Mouse (Mus musculus) right cerebral cortex, postnatal 36 days (tissue): ENCODE data around the gene Gm11096.

Source experiments
- DNase-seq, 2 experiments: peaks; one replicate each; pipeline ENCODE4 v3.0.0; 2022; ENCODE audit warnings: low spot score in 2 of 2, mixed read lengths in 1 of 2

Gm11096 gene

DNA sequence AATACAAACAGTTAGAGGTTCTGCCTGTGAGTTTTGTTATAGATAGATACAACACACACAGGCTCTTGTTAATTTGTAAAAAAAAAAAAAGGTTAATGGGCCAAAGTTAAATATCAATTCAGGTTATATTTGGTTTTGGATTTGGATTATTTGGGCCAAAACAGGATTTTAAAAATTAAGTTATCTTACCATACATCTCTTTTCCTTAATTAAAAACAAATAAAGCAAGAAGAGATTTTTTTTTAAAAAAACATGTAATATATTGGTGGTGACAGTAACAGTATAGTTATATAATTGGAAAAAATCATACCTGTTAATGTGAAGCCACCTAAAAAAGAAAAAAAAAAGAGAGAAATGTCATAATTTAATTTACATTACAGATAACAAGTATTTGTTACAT, at the start of gene Gm11096:
TSS of gene Gm11096 (plus strand) at position 301 of the 400 bp plus-strand sequence.
- DNase-seq = no peak

GRCm38 (mm10) chr17:81393040-81393439, 48.5 kb upstream of the Gm11096 start:
- no peak for DNase-seq

DNA sequence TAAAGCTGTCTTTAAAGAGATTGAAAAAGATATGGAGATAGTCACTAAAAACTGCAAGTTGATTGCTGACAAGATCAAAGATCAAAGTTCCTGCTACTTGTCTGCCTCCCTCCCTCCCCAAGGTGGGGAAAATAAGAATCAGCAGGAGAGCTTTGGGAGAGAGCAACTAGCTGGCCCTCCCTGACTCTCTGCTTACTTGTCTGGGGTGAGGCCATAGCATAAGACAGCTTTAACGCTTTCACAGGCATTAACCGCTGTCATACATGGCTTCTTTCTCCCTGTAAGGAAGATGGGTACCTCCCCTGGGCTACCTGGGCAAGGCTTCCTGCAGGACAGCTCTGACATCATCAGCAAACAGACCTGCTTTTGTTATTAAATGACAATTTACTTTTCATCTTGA, 47.4 kb upstream of the Gm11096 start:
- no peak for DNase-seq

DNA sequence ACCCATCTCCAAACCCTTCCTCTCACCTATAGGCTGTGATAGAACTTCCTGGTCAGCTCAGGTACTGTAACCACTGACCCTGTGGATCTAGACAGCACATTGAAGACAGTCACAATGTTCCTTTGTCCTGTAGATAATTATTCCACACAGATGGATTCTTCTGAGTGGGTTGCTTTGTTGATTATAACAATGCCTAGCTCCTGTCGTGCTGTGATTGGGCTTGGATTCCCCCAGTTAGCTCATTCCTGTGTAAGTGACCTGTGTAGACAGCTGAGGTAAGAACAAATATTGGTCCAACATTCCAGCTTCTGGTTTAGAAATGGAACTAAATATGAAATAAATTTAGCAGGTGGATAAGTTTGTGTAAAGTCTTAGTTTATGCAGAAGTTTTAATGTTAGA, 44.1 kb upstream of the Gm11096 start:
- no peak for DNase-seq

GRCm38 (mm10) chr17:81400377-81400776, 41.2 kb upstream of the Gm11096 start:
- no peak for DNase-seq

- no peak for DNase-seq
Observed at GRCm38 (mm10) chr17:81402636-81403035, 38.9 kb upstream of the Gm11096 start.

DNA sequence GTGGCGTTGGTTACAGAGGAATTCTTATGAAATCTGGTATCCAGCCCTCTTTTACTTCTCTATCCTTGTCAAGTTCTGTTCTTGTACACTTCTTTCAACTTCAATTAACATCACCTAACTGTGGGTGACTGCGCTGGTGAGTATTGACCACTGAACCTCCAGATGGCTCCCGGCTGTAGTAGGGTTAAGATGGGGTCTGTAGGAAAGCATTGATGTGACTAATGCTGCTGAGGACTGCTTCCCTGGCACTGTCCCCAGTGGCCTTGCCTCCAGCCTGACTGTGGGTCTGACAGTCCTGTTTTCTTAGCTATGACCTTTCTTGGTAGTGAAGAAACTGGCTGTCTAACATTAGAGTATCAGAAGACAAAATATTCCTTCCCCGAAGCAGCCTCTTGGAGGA, 38.4 kb upstream of the Gm11096 start:
- DNase-seq = no peak

GRCm38 (mm10) chr17:81404225-81404624, 37.3 kb upstream of the Gm11096 start:
- no peak for DNase-seq

DNA sequence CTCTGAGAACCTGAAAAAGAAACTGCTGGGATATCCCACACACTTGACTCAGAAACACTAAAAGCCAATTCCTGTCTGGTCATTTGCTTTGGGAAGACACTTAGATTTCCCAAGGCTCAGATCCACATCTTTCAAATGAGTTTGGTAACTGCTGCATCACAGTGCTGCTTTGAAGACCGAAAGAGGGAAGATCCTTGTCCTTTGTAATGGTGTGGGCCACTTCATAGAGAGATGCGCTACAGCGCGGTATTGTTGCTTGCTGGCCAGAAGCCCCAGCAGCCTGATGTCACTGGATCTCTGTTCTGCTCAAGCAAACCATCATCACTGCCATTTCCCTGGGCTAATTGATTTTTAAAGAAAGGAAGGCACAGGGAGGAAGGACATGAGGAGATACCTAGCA, 28.8 kb upstream of the Gm11096 start:
- no peak for DNase-seq

DNA sequence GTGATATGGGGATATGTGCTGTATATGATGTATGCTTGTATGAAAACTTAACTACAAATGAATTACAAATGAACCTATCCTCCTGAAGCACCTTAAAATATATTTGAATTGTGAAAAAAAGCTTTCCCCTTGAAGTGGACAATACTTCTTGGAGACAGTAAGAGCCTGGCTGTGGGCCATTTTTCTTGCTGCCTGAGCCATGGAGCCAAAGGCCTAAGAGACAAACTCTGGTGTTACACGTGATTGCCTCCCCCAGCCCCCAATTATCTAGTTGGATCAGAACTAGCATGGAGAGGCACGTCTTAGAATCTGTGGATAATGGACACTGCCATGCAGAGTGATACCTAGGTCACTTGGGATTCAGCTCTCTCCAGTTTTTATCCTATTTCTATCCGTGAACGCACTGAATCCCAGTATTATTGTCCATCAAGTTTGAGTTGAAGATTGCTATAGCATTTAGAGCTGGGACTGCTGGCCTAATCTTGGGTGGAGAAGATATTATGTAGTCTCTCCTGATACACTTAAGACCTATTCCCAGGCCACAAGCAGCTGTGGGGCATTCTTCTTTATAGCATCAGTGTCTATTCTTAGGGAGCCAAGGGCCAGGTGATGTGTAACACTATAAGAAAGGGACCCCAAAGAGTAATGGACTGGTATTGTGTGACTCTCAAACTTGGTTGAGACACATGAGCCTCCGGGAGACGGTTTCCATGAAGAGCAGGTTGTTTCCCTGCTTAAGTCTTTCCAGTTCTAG, 25.0 kb upstream of the Gm11096 start:
- no peak for DNase-seq

- peak; percentile 31 to 51 for DNase-seq
Observed at GRCm38 (mm10) chr17:81419802-81420459, 21.6 kb upstream of the Gm11096 start.

DNA sequence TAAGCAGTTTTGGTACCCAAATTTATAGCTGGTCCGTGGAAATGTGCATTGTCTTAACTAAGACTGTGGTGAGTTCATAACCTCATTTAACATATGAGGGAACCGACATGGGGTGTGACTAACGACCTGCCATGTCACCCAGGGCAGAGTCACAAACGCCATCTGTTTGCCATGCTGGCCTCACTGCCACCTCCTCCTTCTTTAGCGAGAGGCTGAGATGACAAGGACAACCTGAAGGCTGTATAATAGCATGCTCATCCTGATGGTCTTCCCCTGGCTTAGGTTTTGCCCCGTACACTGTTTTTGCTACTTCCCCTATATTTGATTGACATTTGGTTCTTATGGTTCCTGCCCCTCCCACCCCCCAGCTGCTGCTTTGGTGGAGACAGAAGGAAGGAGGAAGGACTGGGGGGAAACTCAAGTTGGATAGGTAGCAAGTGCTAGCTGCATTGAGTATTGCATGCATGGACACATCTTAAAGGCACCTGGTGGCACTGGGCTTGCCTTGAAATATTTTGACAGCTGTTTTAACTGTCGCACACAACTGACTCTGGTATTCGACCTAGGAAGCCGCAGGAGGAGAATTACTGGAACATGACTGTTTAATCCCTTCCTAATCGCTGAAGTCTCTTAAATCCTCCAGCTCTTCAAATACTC, 17.2 kb upstream of the Gm11096 start:
- DNase-seq = no peak

- DNase-seq = peak; percentile 57 to 70
Observed at GRCm38 (mm10) chr17:81427245-81427644, 14.3 kb upstream of the Gm11096 start.

GRCm38 (mm10) chr17:81432733-81433132, 8.8 kb upstream of the Gm11096 start:
- DNase-seq = no peak

DNA sequence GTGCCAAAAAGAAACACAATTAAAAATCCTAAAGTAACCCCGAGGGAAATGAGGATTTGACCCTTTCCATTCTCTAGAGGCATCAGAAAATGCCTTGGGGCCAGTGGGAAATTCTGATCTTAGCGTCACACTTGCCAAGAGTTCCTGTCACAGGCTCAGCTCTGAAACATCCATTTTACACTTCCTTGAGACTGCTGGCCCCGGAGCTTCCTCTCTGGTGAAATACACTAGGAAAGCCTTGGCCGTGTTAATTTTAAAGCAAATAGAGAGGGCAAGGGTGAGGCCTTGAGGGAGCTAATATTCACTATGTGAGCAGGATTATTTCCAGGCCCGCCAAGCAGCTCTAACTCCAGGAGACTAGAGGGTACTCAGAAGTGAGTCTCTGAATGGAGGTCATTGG, 8.4 kb upstream of the Gm11096 start:
- DNase-seq = no peak

GRCm38 (mm10) chr17:81455269-81455668, 13.7 kb downstream of the Gm11096 start:
- DNase-seq = no peak

DNA sequence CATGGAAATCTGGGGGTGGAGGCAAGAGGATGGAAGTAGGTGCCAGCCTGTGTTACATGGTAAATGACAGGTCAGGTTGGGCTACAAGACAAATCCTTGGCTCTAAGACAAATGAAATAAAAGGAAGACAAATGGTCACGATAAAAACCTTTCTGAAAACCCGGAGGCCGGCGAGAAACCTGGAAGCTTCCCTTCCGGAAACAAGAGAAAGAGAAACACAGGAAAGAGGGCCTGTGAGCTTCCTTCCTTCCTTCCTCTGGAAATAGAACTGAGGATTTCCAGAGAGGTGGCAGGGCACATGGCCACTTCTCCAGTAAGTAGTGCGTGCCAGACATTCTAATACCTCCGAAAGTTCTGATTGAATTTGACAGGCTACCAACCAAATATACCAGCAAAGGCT, 14.4 kb downstream of the Gm11096 start:
- DNase-seq = no peak

DNA sequence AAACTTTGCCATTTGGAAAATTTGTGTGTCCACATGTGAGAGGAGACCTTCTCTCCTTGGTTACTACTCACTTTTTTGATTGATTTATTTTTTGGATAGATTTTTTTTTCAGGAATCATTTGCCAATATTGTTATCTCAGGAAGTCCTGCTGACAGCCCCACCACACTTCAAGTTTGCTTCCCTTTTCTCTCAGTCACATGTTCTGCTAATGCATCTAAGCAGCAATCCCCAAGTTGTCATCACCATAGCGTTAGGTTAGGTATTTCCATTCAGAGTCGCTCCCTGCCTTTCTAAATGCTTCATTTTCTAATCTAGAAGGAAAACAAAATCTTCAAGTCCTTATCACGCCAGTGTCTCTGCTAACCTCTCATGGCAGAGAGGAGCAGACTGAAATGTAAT, 17.8 kb downstream of the Gm11096 start:
- DNase-seq = no peak

- no peak for DNase-seq
Observed at GRCm38 (mm10) chr17:81468941-81469340, 27.4 kb downstream of the Gm11096 start.

DNA sequence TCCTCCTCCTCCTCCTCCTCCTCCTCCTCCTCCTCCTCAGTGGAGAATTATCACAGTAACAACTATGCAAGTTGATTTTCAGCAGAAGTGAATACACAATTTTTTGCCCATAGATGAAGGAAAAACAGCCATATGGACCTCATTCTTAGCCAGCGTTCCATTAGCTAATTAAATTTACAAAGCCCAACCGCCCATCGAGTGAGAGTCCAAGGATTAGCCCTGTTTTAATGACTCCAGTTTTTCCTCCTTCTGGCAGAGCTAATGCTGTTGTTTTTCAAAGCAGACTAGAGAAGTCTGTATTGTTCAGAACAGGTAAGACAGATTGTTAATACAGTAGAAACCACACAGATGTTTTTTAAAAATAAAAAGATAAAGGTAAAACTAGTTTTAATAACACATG, 31.8 kb downstream of the Gm11096 start:
- DNase-seq = no peak

GRCm38 (mm10) chr17:81477420-81477819, 35.9 kb downstream of the Gm11096 start:
- DNase-seq = no peak

- no peak for DNase-seq
Observed at GRCm38 (mm10) chr17:81479807-81480206, 38.2 kb downstream of the Gm11096 start.
